Mouse (Mus musculus) stomach, embryonic 14.5 days (tissue): ENCODE results near the gene Arpp21. TPM values are rescaled to one million over a fixed set of nuclear protein-coding genes. Genes with fewer than 3 reads are reported as not detected.

ENCODE experiments used
- ATAC-seq: fragments of 200-750 bp; cut with Nextera tagmentation; 2 replicates; pipeline ENCODE4 v1.8.0; 2017; ENCODE audit warnings: low read depth, moderate TSS enrichment; ENCODE audit not compliant: insufficient number of reproducible peaks, insufficient read depth, low FRiP score
- H3K27ac ChIP-seq: fragments of 300-500 bp; sonication (generic); 2 replicates; pipeline ENCODE4 v1.5.1; 2014; ENCODE audit warnings: mild to moderate bottlenecking, low read length, moderate library complexity, mixed read lengths
- H3K27me3 ChIP-seq: fragments of 300-500 bp; sonication (generic); 2 replicates; pipeline ENCODE4 v1.6.1; 2014; ENCODE audit warnings: low read length, control low read depth, mixed read lengths; ENCODE audit not compliant: control insufficient read depth, insufficient read depth
- H3K36me3 ChIP-seq: fragments of 300-500 bp; sonication (generic); 2 replicates; pipeline ENCODE4 v1.6.1; 2014; ENCODE audit warnings: mild to moderate bottlenecking, control low read depth, low read length, moderate library complexity, mixed read lengths; ENCODE audit not compliant: control insufficient read depth, insufficient read depth
- H3K4me1 ChIP-seq: fragments of 300-500 bp; sonication (generic); 2 replicates; pipeline ENCODE4 v1.6.1; 2014; ENCODE audit warnings: low read length, control low read depth, mixed read lengths; ENCODE audit not compliant: control insufficient read depth, insufficient read depth
- H3K4me2 ChIP-seq: fragments of 300-500 bp; sonication (generic); replicated peaks from 2 replicates; pipeline ENCODE4 v1.6.1; 2014; ENCODE audit warnings: low read depth, low read length, control low read depth
- H3K4me3 ChIP-seq: fragments of 300-500 bp; sonication (generic); 2 replicates; pipeline ENCODE4 v1.5.1; 2014; ENCODE audit warnings: low read depth, low read length, control low read depth
- H3K9ac ChIP-seq: fragments of 300-500 bp; sonication (generic); replicated peaks from 2 replicates; pipeline ENCODE4 v1.6.1; 2014; ENCODE audit warnings: low read depth, mild to moderate bottlenecking, control low read depth, low read length, moderate library complexity, mixed read lengths
- H3K9me3 ChIP-seq: fragments of 300-500 bp; sonication (generic); 2 replicates; pipeline ENCODE4 v1.6.1; 2016; ENCODE audit warnings: low read depth, low read length, control low read depth; ENCODE audit not compliant: control insufficient read depth
- WGBS: fragments of 180-500 bp; shearing (Covaris S2); extraction: QIAGEN DNeasy Blood & Tissue Kit; methylation state at CpG from one replicate; pipeline ENCODE4 v1.1.7; 2014; 5-methylcytosine and 5-hydroxymethylcytosine counted together
- polyA plus RNA-seq: library from polyadenylated mRNA; unstranded; fragments of >200 nt; fragmentation: Nextera tagmentation; extraction: Ambion mirVana; gene quantifications from 2 replicates; pipeline ENCODE4 v1.2.1, GENCODE M21; 2014

Arpp21 gene
- polyA plus RNA-seq, 1 experiment from 2014 or later, result 1.2 TPM

- Histone ChIP-seq H3K4me2 (no peak overlapping the region), H3K4me3 (no peak overlapping the region), H3K4me1 (no peaks in the 10 kb centered on the region), H3K36me3 (no peaks in the 10 kb centered on the region), H3K27me3 (peaks cover 2% of the 10 kb centered on the region; the same call in 1 of the 2 replicates), H3K9me3 (no peaks in the 10 kb centered on the region), H3K9ac (no peak overlapping the region), H3K27ac (no peak overlapping the region)
- WGBS, result 33% methylated on average over 1 of the region's 1 CpGs
- no peak for ATAC-seq
Observed at GRCm38 (mm10) chr9:112226511-112226910, 9.2 kb downstream of the Arpp21 start.

- ATAC-seq, result no peak
- Histone ChIP-seq H3K4me3 (no peak overlapping the region), H3K4me1 (no peaks in the 10 kb centered on the region), H3K36me3 (no peaks in the 10 kb centered on the region), H3K9me3 (no peaks in the 10 kb centered on the region), H3K27ac (no peak overlapping the region), H3K9ac (no peak overlapping the region), H3K27me3 (no peaks in the 10 kb centered on the region), H3K4me2 (no peak overlapping the region)
- 79% methylated on average over 2 of the region's 2 CpGs for WGBS
Observed at GRCm38 (mm10) chr9:112225046-112225445, 10.7 kb downstream of the Arpp21 start.

- 86% methylated on average over 8 of the region's 8 CpGs for WGBS
- ATAC-seq, result no peak
- H3K4me3 ChIP-seq, result no peak overlapping the region
- no peaks in the 10 kb centered on the region for H3K9me3 ChIP-seq
- no peak overlapping the region for H3K27ac ChIP-seq
- no peak overlapping the region for H3K9ac ChIP-seq
- no peaks in the 10 kb centered on the region for H3K36me3 ChIP-seq
- no peaks in the 10 kb centered on the region for H3K27me3 ChIP-seq
- no peaks in the 10 kb centered on the region for H3K4me1 ChIP-seq
- H3K4me2 ChIP-seq, result no peak overlapping the region
Observed at GRCm38 (mm10) chr9:112219372-112219771, 16.4 kb downstream of the Arpp21 start.

- Histone ChIP-seq H3K36me3 (no peaks in the 10 kb centered on the region), H3K27me3 (no peaks in the 10 kb centered on the region), H3K4me1 (no peaks in the 10 kb centered on the region), H3K4me3 (no peak overlapping the region), H3K9ac (no peak overlapping the region), H3K27ac (no peak overlapping the region), H3K4me2 (no peak overlapping the region), H3K9me3 (no peaks in the 10 kb centered on the region)
- no peak for ATAC-seq
- 81% methylated on average over 3 of the region's 3 CpGs for WGBS
Observed at GRCm38 (mm10) chr9:112218237-112218636, 17.5 kb downstream of the Arpp21 start.

GRCm38 (mm10) chr9:112217161-112217560 lies 18.6 kb downstream of the Arpp21 start:
- H3K4me1 ChIP-seq, result no peaks in the 10 kb centered on the region
- H3K9ac ChIP-seq, result no peak overlapping the region
- no peak overlapping the region for H3K4me2 ChIP-seq
- H3K36me3 ChIP-seq, result no peaks in the 10 kb centered on the region
- no peak for ATAC-seq
- no peak overlapping the region for H3K27ac ChIP-seq
- H3K4me3 ChIP-seq, result no peak overlapping the region
- H3K9me3 ChIP-seq, result no peaks in the 10 kb centered on the region
- H3K27me3 ChIP-seq, result no peaks in the 10 kb centered on the region
- WGBS, result 87% methylated on average over 4 of the region's 4 CpGs

- no peak overlapping the region for H3K27ac ChIP-seq
- ATAC-seq, result no peak
Observed at GRCm38 (mm10) chr9:112215030-112215806, 20.5 kb downstream of the Arpp21 start.

GRCm38 (mm10) chr9:112213411-112214255 lies 22.1 kb downstream of the Arpp21 start:
- WGBS, result 46% methylated on average over 10 of the region's 10 CpGs
- no peak for ATAC-seq

More at GRCm38 (mm10) chr9:112215030-112215806, 20.5 kb downstream of the Arpp21 start:
- Histone ChIP-seq H3K4me3 (no peak overlapping the region), H3K4me2 (no peak overlapping the region), H3K36me3 (no peaks in the 10 kb centered on the region), H3K9ac (no peak overlapping the region), H3K4me1 (no peaks in the 10 kb centered on the region), H3K9me3 (no peaks in the 10 kb centered on the region), H3K27me3 (no peaks in the 10 kb centered on the region)
- 39% methylated on average over 10 of the region's 10 CpGs for WGBS

GRCm38 (mm10) chr9:112209803-112210202 lies 25.9 kb downstream of the Arpp21 start:
- 69% methylated on average over 3 of the region's 3 CpGs for WGBS
- Histone ChIP-seq H3K36me3 (no peaks in the 10 kb centered on the region), H3K9me3 (no peaks in the 10 kb centered on the region), H3K27me3 (no peaks in the 10 kb centered on the region), H3K27ac (no peak overlapping the region), H3K4me2 (no peak overlapping the region), H3K9ac (no peak overlapping the region), H3K4me3 (no peak overlapping the region), H3K4me1 (no peaks in the 10 kb centered on the region)
- ATAC-seq, result no peak

More at GRCm38 (mm10) chr9:112213411-112214255, 22.1 kb downstream of the Arpp21 start:
- H3K27ac ChIP-seq, result no peak overlapping the region
- no peak overlapping the region for H3K4me3 ChIP-seq
- no peak overlapping the region for H3K9ac ChIP-seq
- no peaks in the 10 kb centered on the region for H3K9me3 ChIP-seq
- no peaks in the 10 kb centered on the region for H3K4me1 ChIP-seq
- H3K4me2 ChIP-seq, result no peak overlapping the region
- no peaks in the 10 kb centered on the region for H3K27me3 ChIP-seq
- no peaks in the 10 kb centered on the region for H3K36me3 ChIP-seq
